Mouse (Mus musculus) hindbrain, embryonic 11.5 days (tissue): ENCODE measurements around the gene Xlr5c. TPM values are rescaled to one million over a fixed set of nuclear protein-coding genes. Genes with fewer than 3 reads are reported as not detected.
A peak's percentile ranks its signal among the peaks of the same experiment; 100 is the strongest.
"Not testable (repeated sequence)": the region's sequence is repeated elsewhere in the genome, so short reads cannot be mapped to it uniquely, and the experiment has no call there.

ENCODE experiments used
- ATAC-seq: fragments of 200-750 bp; cut with Nextera tagmentation; 2 replicates; pipeline ENCODE4 v1.8.0; 2017; ENCODE audit warnings: mild to moderate bottlenecking, moderate TSS enrichment, moderate library complexity; ENCODE audit not compliant: low FRiP score
- DNase-seq: peaks from one replicate; pipeline ENCODE4 v3.0.0-alpha.2; 2015; ENCODE audit warnings: low spot score
- H3K27ac ChIP-seq: fragments of 300-500 bp; sonication (generic); 2 replicates; pipeline ENCODE4 v1.5.1; 2014; ENCODE audit warnings: mild to moderate bottlenecking, low read depth, low read length
- H3K27me3 ChIP-seq: fragments of 300-500 bp; sonication (generic); 2 replicates; pipeline ENCODE4 v1.6.1; 2014; ENCODE audit warnings: mild to moderate bottlenecking, low read length, moderate library complexity, mixed read lengths; ENCODE audit not compliant: control insufficient read depth, insufficient read depth
- H3K36me3 ChIP-seq: fragments of 300-500 bp; sonication (generic); 2 replicates; pipeline ENCODE4 v1.6.1; 2014; ENCODE audit warnings: mild to moderate bottlenecking, low read length, moderate library complexity, mixed read lengths; ENCODE audit not compliant: control insufficient read depth, insufficient read depth
- H3K4me1 ChIP-seq: fragments of 300-500 bp; sonication (generic); replicated peaks from 2 replicates; pipeline ENCODE4 v1.6.1; 2014; ENCODE audit warnings: low read length, mixed read lengths; ENCODE audit not compliant: control insufficient read depth, insufficient read depth
- H3K4me2 ChIP-seq: fragments of 300-500 bp; sonication (generic); replicated peaks from 2 replicates; pipeline ENCODE4 v1.6.1; 2014; ENCODE audit warnings: mild to moderate bottlenecking, low read depth, low read length
- H3K4me3 ChIP-seq: fragments of 300-500 bp; sonication (generic); 2 replicates; pipeline ENCODE4 v1.5.1; 2014; ENCODE audit warnings: low read depth, low read length
- H3K9ac ChIP-seq: fragments of 300-500 bp; sonication (generic); 2 replicates; pipeline ENCODE4 v1.6.1; 2014; ENCODE audit warnings: low read depth, low read length
- H3K9me3 ChIP-seq: fragments of 300-500 bp; sonication (generic); 2 replicates; pipeline ENCODE4 v1.6.1; 2016; ENCODE audit warnings: low read length; ENCODE audit not compliant: control insufficient read depth
- WGBS: fragments of 180-500 bp; shearing (Covaris S2); extraction: QIAGEN DNeasy Blood & Tissue Kit; methylation state at CpG from one replicate; pipeline ENCODE4 v1.1.7; 2014; 5-methylcytosine and 5-hydroxymethylcytosine counted together
- polyA plus RNA-seq: library from polyadenylated mRNA; unstranded; fragments of >200 nt; fragmentation: Nextera tagmentation; extraction: Ambion mirVana; gene quantifications from 2 replicates; pipeline ENCODE4 v1.2.1, GENCODE M21; 2014

Gene Xlr5c
- not detected in 2 replicates for polyA plus RNA-seq

GRCm38 (mm10) chrX:73292876-73293275 is at the start of gene Xlr5c, which contains the start of gene Xlr5a:
Gene Xlr5c, minus strand, starts transcription at chrX:73292976.
Gene Xlr5a, minus strand, starts transcription at chrX:73292976.
- H3K4me3 ChIP-seq, H3K27me3 ChIP-seq, DNase-seq, H3K9ac ChIP-seq, ATAC-seq, H3K36me3 ChIP-seq, H3K9me3 ChIP-seq, H3K4me2 ChIP-seq, H3K27ac ChIP-seq, H3K4me1 ChIP-seq: not testable (repeated sequence)
- WGBS = 97% methylated on average over 12 of the region's 17 CpGs

DNA sequence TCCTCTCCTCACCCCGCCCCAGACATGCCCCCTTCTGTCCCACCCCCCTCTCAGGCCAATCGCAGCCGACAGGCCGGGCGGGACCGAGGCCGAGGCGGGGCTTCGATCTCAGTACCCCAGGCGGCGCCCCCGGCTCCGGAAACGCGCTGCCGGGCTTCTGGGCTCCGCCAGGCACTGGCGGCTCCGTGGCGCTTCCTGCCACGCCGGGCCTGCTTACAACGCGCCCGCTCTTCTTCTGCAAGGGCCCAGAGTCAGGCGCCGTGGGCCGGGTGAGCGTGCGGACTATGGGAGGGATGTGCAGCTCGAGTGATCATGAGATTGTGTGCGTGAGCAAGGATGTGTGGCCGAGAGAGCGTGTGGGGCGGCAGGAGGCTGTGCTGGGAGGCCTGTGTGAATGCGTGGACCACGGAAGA is 49.7 kb upstream of the Xlr5c start, which contains the start of gene Zfp275:
Gene Zfp275 (plus strand): TSS at position 139 of the 413 bp plus-strand sequence.
- Histone ChIP-seq H3K36me3 (no peaks in the 10 kb centered on the region), H3K9ac (peak within 1 kb of the TSS; percentile 69), H3K9me3 (no peaks in the 10 kb centered on the region), H3K4me2 (peak within 1 kb of the TSS; percentile 57), H3K27me3 (peaks cover 2% of the 10 kb centered on the region; the same call in 1 of the 2 replicates), H3K27ac (peak within 1 kb of the TSS; percentile 51; the same call in 1 of the 2 replicates), H3K4me1 (no peaks in the 10 kb centered on the region), H3K4me3 (peak within 1 kb of the TSS; percentile 55)
- peak; percentile 93 for ATAC-seq
- 20% methylated on average over 36 of the region's 37 CpGs for WGBS
- peak; percentile 75 for DNase-seq

GRCm38 (mm10) chrX:73342068-73342467 is 49.3 kb upstream of the Xlr5c start:
- DNase-seq = peak; percentile 2
- Histone ChIP-seq H3K9me3 (no peaks in the 10 kb centered on the region), H3K27ac (no peak overlapping the region), H3K4me2 (peak overlapping the region; percentile 57; the same call in 1 of the 2 replicates), H3K4me1 (no peaks in the 10 kb centered on the region), H3K27me3 (peaks cover 2% of the 10 kb centered on the region; the same call in 1 of the 2 replicates), H3K4me3 (peak overlapping the region; percentile 55; the same call in 1 of the 2 replicates), H3K36me3 (no peaks in the 10 kb centered on the region), H3K9ac (no peak overlapping the region; the same call in 1 of the 2 replicates)
- ATAC-seq = peak; percentile 51; the same call in 1 of the 2 replicates
- 41% methylated on average over 3 of the region's 3 CpGs for WGBS

DNA sequence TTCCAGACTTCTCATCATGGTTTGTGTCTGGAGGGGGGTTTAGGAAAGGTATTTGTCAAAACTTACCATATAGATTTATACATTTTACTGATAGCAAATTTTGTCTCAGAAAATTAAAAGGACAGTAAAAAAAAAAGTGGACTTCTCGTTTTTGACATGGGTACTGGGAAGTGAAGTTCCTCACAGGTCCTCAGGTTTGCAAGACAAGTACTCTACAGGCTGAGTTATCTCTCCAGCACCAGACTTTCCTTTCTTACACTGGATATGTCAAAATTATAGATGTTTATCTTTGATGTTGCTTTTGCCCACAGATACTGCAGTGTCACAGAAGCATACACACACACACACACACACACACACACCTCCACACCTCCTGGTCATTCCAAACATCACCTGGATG is 48.7 kb upstream of the Xlr5c start:
- no peak overlapping the region for H3K9ac ChIP-seq
- no peak for DNase-seq
- peaks cover 2% of the 10 kb centered on the region; the same call in 1 of the 2 replicates for H3K27me3 ChIP-seq
- WGBS = 61% methylated on average over 1 of the region's 1 CpGs
- H3K27ac ChIP-seq = no peak overlapping the region
- no peaks in the 10 kb centered on the region for H3K36me3 ChIP-seq
- H3K4me1 ChIP-seq = no peaks in the 10 kb centered on the region
- H3K4me2 ChIP-seq = no peak overlapping the region
- no peak overlapping the region for H3K4me3 ChIP-seq
- no peak for ATAC-seq
- H3K9me3 ChIP-seq = no peaks in the 10 kb centered on the region

DNA sequence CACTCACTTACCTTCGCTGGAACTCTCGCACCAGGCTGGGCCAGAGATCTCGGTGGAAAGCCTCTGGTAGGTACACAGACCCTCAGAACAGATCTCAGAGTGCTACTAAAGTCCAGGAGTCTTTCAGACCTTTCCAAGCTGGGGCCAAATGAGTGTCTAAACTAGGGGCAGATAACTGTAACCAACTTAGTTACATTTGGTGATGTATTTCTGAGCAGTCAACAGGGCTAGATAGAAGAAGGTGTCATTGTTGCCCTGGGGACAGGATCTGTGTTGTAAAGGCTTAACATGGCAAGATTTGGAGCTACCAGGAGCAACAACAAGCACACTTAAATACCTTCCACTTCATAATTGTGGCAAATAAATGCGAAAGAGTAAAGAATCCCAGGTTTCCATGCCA is 44.0 kb upstream of the Xlr5c start, which contains the start of gene Gm45015:
Gene Gm45015 (minus strand): TSS at position 101 of the 400 bp plus-strand sequence.
- 89% methylated on average over 4 of the region's 4 CpGs for WGBS
- DNase-seq = no peak
- no peaks in the 10 kb centered on the region for H3K9me3 ChIP-seq

DNA sequence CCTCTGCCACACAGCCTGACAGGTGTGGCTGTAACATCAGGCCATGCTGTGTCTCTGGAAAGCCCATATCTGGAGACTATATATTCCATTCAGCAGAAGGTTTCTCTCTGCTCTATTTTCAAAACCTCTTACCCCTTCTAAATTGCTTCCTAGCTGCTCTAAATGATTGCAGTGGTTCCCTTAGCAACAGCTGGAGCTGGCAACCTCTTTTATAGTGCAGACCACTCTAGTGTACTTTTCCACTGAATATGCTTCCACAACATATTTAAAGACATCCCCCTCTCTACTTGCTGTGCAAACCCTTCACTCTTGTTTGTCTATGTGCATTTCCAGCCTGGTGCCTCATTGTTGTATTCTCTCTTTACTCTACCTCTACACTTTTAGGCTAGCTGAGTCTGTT is 40.8 kb upstream of the Xlr5c start:
- DNase-seq (no peak), ATAC-seq (no peak)
- Histone ChIP-seq H3K4me3 (no peak overlapping the region), H3K27ac (no peak overlapping the region), H3K9me3 (no peaks in the 10 kb centered on the region), H3K27me3 (no peaks in the 10 kb centered on the region), H3K4me2 (no peak overlapping the region), H3K36me3 (no peaks in the 10 kb centered on the region), H3K4me1 (no peaks in the 10 kb centered on the region), H3K9ac (no peak overlapping the region)

More for the DNA sequence above, 44.0 kb upstream of the Xlr5c start, which contains the start of gene Gm45015:
- H3K27ac ChIP-seq = no peak within 1 kb of the TSS
- H3K4me2 ChIP-seq = no peak within 1 kb of the TSS
- no peak within 1 kb of the TSS for H3K9ac ChIP-seq
- ATAC-seq = no peak
- no peaks in the 10 kb centered on the region for H3K4me1 ChIP-seq
- H3K36me3 ChIP-seq = no peaks in the 10 kb centered on the region
- no peak within 1 kb of the TSS for H3K4me3 ChIP-seq
- H3K27me3 ChIP-seq = no peaks in the 10 kb centered on the region

- ATAC-seq (no peak), DNase-seq (no peak)
- H3K27me3 ChIP-seq = no peaks in the 10 kb centered on the region
- H3K9me3 ChIP-seq = no peaks in the 10 kb centered on the region
- H3K9ac ChIP-seq = no peak overlapping the region
- H3K4me2 ChIP-seq = no peak overlapping the region
- no peak overlapping the region for H3K4me3 ChIP-seq
- no peaks in the 10 kb centered on the region for H3K4me1 ChIP-seq
- WGBS = 75% methylated on average over 2 of the region's 2 CpGs
- H3K27ac ChIP-seq = no peak overlapping the region
- no peaks in the 10 kb centered on the region for H3K36me3 ChIP-seq
Observed at GRCm38 (mm10) chrX:73327215-73327614, 34.4 kb upstream of the Xlr5c start.

GRCm38 (mm10) chrX:73321029-73321428 is 28.3 kb upstream of the Xlr5c start:
- H3K4me2 ChIP-seq = no peak overlapping the region
- WGBS = 68% methylated on average over 3 of the region's 3 CpGs
- H3K27ac ChIP-seq = no peak overlapping the region
- no peak overlapping the region for H3K9ac ChIP-seq
- ATAC-seq (no peak), DNase-seq (no peak)
- no peaks in the 10 kb centered on the region for H3K4me1 ChIP-seq
- no peaks in the 10 kb centered on the region for H3K9me3 ChIP-seq
- no peaks in the 10 kb centered on the region for H3K27me3 ChIP-seq
- no peak overlapping the region for H3K4me3 ChIP-seq
- no peaks in the 10 kb centered on the region for H3K36me3 ChIP-seq

DNA sequence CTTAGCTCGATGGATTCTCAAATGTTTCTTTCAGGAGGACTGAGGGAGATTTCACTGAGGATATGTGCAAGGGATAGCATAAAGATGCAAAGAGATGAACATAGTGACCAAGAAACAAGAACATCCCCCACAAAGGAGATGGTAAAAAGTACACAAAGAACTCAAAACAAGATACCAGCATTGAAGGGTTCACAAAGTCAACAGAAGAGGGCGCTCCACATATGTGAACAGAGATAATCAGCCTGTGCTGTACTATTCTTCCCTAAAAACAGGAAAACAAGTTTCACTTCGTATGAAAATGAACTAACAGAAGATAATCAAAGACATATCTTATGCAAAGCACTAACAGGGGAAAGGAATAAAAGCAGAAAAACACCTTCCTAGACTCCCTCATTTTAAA is 19.7 kb upstream of the Xlr5c start:
- 39% methylated on average over 3 of the region's 3 CpGs for WGBS

More for the DNA sequence above, 19.7 kb upstream of the Xlr5c start:
- no peak overlapping the region for H3K9ac ChIP-seq
- H3K27me3 ChIP-seq = no peaks in the 10 kb centered on the region
- ATAC-seq (no peak), DNase-seq (peak; percentile 23)
- no peak overlapping the region for H3K4me2 ChIP-seq
- no peak overlapping the region for H3K27ac ChIP-seq
- no peaks in the 10 kb centered on the region for H3K9me3 ChIP-seq
- no peak overlapping the region for H3K4me3 ChIP-seq
- H3K36me3 ChIP-seq = no peaks in the 10 kb centered on the region
- no peaks in the 10 kb centered on the region for H3K4me1 ChIP-seq
